Mouse (Mus musculus) embryo, embryonic 11.5 days (tissue): ENCODE measurements at regions not wholly inside any gene's neighbourhood (a gene's known extent, or its start where the extent isn't known, plus 50 kb on each side); places are given as distances from the start of the nearest gene placed in this dataset.

Experiments
- DNase-seq: peaks from one replicate; pipeline ENCODE4 v3.0.0-alpha.2; 2012; ENCODE audit warnings: low read depth, low spot score

- no peak for DNase-seq
These were observed 50.5 kb upstream of the Cdkn2b start for GRCm38 (mm10) chr4:89361316-89361715.
